Mouse (Mus musculus): ENCODE measurements around the gene Etl4. TPM values are rescaled to one million over a fixed set of nuclear protein-coding genes. Genes with fewer than 3 reads are reported as not detected.
A peak's percentile ranks its signal among the peaks of the same experiment; 100 is the strongest.

The Etl4 gene
- polyA plus RNA-seq, 1 experiment: 154 TPM

GRCm38 (mm10) chr2:20777931-20778330, 868.4 kb downstream of the Etl4 start:
- Histone ChIP-seq H3K9me3 (replicated peaks; ENCODE audit: control insufficient read depth, insufficient read depth, low read length, poor library complexity, severe bottlenecking) (no peaks in the 10 kb centered on the region), H3K27ac (ENCODE audit: insufficient read depth, low read length) (no peak overlapping the region), H3K4me3 (ENCODE audit: low read depth, low read length) (no peak overlapping the region), H3K36me3 (ENCODE audit: control insufficient read depth, insufficient read depth, low read length, poor library complexity, severe bottlenecking) (peaks cover 44% of the 10 kb centered on the region), H3K27me3 (ENCODE audit: control insufficient read depth, insufficient read depth, low read length, poor library complexity, severe bottlenecking) (no peaks in the 10 kb centered on the region), H3K4me1 (ENCODE audit: control insufficient read depth, insufficient read depth, low read length) (peaks cover 2% of the 10 kb centered on the region), H3K9ac (ENCODE audit: low read depth, poor library complexity, severe bottlenecking) (no peak overlapping the region)
- peak; percentile 67 for TF ChIP-seq CTCF (IDR thresholded peaks at IDR 0.05; ENCODE audit: low read depth, low read length)
- no peak for TF ChIP-seq EP300 (IDR thresholded peaks at IDR 0.05; ENCODE audit: insufficient read depth, low read depth, low read length)

- Histone ChIP-seq H3K27ac (ENCODE audit: insufficient read depth, low read length) (peak overlapping the region; percentile 4), H3K36me3 (ENCODE audit: control insufficient read depth, insufficient read depth, low read length, poor library complexity, severe bottlenecking) (peaks cover 54% of the 10 kb centered on the region), H3K27me3 (ENCODE audit: control insufficient read depth, insufficient read depth, low read length, poor library complexity, severe bottlenecking) (no peaks in the 10 kb centered on the region), H3K4me3 (ENCODE audit: low read depth, low read length) (no peak overlapping the region), H3K9me3 (replicated peaks; ENCODE audit: control insufficient read depth, insufficient read depth, low read length, poor library complexity, severe bottlenecking) (no peaks in the 10 kb centered on the region), H3K9ac (ENCODE audit: low read depth, poor library complexity, severe bottlenecking) (no peak overlapping the region), H3K4me1 (ENCODE audit: control insufficient read depth, insufficient read depth, low read length) (peaks cover 2% of the 10 kb centered on the region)
- peak; percentile 90 for TF ChIP-seq CTCF (IDR thresholded peaks at IDR 0.05; ENCODE audit: low read depth, low read length)
- no peak for TF ChIP-seq POLR2A (IDR thresholded peaks at IDR 0.05; ENCODE audit: insufficient read depth, low read length)
- TF ChIP-seq EP300 (IDR thresholded peaks at IDR 0.05; ENCODE audit: insufficient read depth, low read depth, low read length): no peak
Measured at GRCm38 (mm10) chr2:20779484-20780381, 870.2 kb downstream of the Etl4 start.

- H3K27me3 ChIP-seq (ENCODE audit: control insufficient read depth, insufficient read depth, low read length, poor library complexity, severe bottlenecking): no peaks in the 10 kb centered on the region
- no peaks in the 10 kb centered on the region for H3K4me1 ChIP-seq (ENCODE audit: control insufficient read depth, insufficient read depth, low read length)
- TF ChIP-seq EP300 (IDR thresholded peaks at IDR 0.05; ENCODE audit: insufficient read depth, low read depth, low read length) (no peak), CTCF (IDR thresholded peaks at IDR 0.05; ENCODE audit: low read depth, low read length) (no peak), POLR2A (IDR thresholded peaks at IDR 0.05; ENCODE audit: insufficient read depth, low read length) (no peak)
- peaks cover 73% of the 10 kb centered on the region for H3K36me3 ChIP-seq (ENCODE audit: control insufficient read depth, insufficient read depth, low read length, poor library complexity, severe bottlenecking)
- no peak overlapping the region for H3K27ac ChIP-seq (ENCODE audit: insufficient read depth, low read length)
- no peaks in the 10 kb centered on the region for H3K9me3 ChIP-seq (replicated peaks; ENCODE audit: control insufficient read depth, insufficient read depth, low read length, poor library complexity, severe bottlenecking)
- no peak overlapping the region for H3K9ac ChIP-seq (ENCODE audit: low read depth, poor library complexity, severe bottlenecking)
- no peak overlapping the region for H3K4me3 ChIP-seq (ENCODE audit: low read depth, low read length)
Measured at GRCm38 (mm10) chr2:20801236-20801890, 891.8 kb downstream of the Etl4 start.

- Histone ChIP-seq H3K4me3 (ENCODE audit: low read depth, low read length) (no peak overlapping the region), H3K27me3 (ENCODE audit: control insufficient read depth, insufficient read depth, low read length, poor library complexity, severe bottlenecking) (no peaks in the 10 kb centered on the region), H3K9me3 (replicated peaks; ENCODE audit: control insufficient read depth, insufficient read depth, low read length, poor library complexity, severe bottlenecking) (no peaks in the 10 kb centered on the region), H3K27ac (ENCODE audit: insufficient read depth, low read length) (no peak overlapping the region), H3K4me1 (ENCODE audit: control insufficient read depth, insufficient read depth, low read length) (no peaks in the 10 kb centered on the region), H3K36me3 (ENCODE audit: control insufficient read depth, insufficient read depth, low read length, poor library complexity, severe bottlenecking) (peaks cover 20% of the 10 kb centered on the region), H3K9ac (ENCODE audit: low read depth, poor library complexity, severe bottlenecking) (no peak overlapping the region)
- TF ChIP-seq EP300 (IDR thresholded peaks at IDR 0.05; ENCODE audit: insufficient read depth, low read depth, low read length): no peak
- TF ChIP-seq CTCF (IDR thresholded peaks at IDR 0.05; ENCODE audit: low read depth, low read length): no peak
- TF ChIP-seq POLR2A (IDR thresholded peaks at IDR 0.05; ENCODE audit: insufficient read depth, low read length): no peak
Measured at GRCm38 (mm10) chr2:20811506-20811905, 901.9 kb downstream of the Etl4 start.

GRCm38 (mm10) chr2:20813986-20814385, 904.4 kb downstream of the Etl4 start:
- TF ChIP-seq POLR2A (IDR thresholded peaks at IDR 0.05; ENCODE audit: insufficient read depth, low read length) (no peak), CTCF (IDR thresholded peaks at IDR 0.05; ENCODE audit: low read depth, low read length) (peak; percentile 8), EP300 (IDR thresholded peaks at IDR 0.05; ENCODE audit: insufficient read depth, low read depth, low read length) (no peak)
- Histone ChIP-seq H3K36me3 (ENCODE audit: control insufficient read depth, insufficient read depth, low read length, poor library complexity, severe bottlenecking) (peaks cover 3% of the 10 kb centered on the region; the same call in 1 of the 2 replicates), H3K4me1 (ENCODE audit: control insufficient read depth, insufficient read depth, low read length) (no peaks in the 10 kb centered on the region), H3K4me3 (ENCODE audit: low read depth, low read length) (no peak overlapping the region), H3K27me3 (ENCODE audit: control insufficient read depth, insufficient read depth, low read length, poor library complexity, severe bottlenecking) (no peaks in the 10 kb centered on the region), H3K9ac (ENCODE audit: low read depth, poor library complexity, severe bottlenecking) (no peak overlapping the region), H3K27ac (ENCODE audit: insufficient read depth, low read length) (no peak overlapping the region), H3K9me3 (replicated peaks; ENCODE audit: control insufficient read depth, insufficient read depth, low read length, poor library complexity, severe bottlenecking) (no peaks in the 10 kb centered on the region)

GRCm38 (mm10) chr2:20818226-20818625, 908.6 kb downstream of the Etl4 start:
- no peak overlapping the region for H3K9ac ChIP-seq (ENCODE audit: low read depth, poor library complexity, severe bottlenecking)
- H3K4me1 ChIP-seq (ENCODE audit: control insufficient read depth, insufficient read depth, low read length): no peaks in the 10 kb centered on the region
- H3K27ac ChIP-seq (ENCODE audit: insufficient read depth, low read length): no peak overlapping the region
- no peaks in the 10 kb centered on the region for H3K27me3 ChIP-seq (ENCODE audit: control insufficient read depth, insufficient read depth, low read length, poor library complexity, severe bottlenecking)
- no peaks in the 10 kb centered on the region for H3K36me3 ChIP-seq (ENCODE audit: control insufficient read depth, insufficient read depth, low read length, poor library complexity, severe bottlenecking)
- no peak overlapping the region for H3K4me3 ChIP-seq (ENCODE audit: low read depth, low read length)
- TF ChIP-seq POLR2A (IDR thresholded peaks at IDR 0.05; ENCODE audit: insufficient read depth, low read length) (no peak), EP300 (IDR thresholded peaks at IDR 0.05; ENCODE audit: insufficient read depth, low read depth, low read length) (no peak), CTCF (IDR thresholded peaks at IDR 0.05; ENCODE audit: low read depth, low read length) (no peak)
- H3K9me3 ChIP-seq (replicated peaks; ENCODE audit: control insufficient read depth, insufficient read depth, low read length, poor library complexity, severe bottlenecking): 0 out of 2 replicates have a peak, but pooled peaks cover 5% of the 10 kb centered on the region
